Mouse (Mus musculus): ENCODE measurements around the gene Tapt1. TPM values are rescaled to one million over a fixed set of nuclear protein-coding genes. Genes with fewer than 3 reads are reported as not detected.
A peak's percentile ranks its signal among the peaks of the same experiment; 100 is the strongest.

Gene Tapt1
- total RNA-seq, 2 experiments from 2014 or later = 43.2 to 50.9 TPM

DNA sequence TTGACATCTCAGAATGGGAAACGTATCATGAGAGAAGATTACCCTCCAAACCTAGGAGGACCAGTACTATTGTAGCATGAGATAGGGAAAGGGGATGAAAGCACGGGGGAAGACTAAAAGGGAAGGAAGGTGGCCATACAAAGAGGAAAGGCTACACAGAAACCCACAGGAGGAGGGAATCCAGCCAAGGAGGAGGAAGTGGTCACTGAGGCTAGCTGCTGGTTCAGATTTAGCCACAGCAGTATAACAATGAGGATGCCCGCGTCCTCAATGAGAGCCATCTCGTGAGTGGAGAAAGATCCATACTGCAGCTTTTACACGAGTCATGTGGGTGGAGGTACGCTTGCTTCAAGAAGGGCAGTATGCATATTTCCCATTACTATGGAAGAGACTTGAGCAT lies 11.8 kb upstream of the Tapt1 start:
- no peak for DNase-seq (ENCODE audit: extremely low spot score in 1 of 2, low spot score in 1 of 2)

DNA sequence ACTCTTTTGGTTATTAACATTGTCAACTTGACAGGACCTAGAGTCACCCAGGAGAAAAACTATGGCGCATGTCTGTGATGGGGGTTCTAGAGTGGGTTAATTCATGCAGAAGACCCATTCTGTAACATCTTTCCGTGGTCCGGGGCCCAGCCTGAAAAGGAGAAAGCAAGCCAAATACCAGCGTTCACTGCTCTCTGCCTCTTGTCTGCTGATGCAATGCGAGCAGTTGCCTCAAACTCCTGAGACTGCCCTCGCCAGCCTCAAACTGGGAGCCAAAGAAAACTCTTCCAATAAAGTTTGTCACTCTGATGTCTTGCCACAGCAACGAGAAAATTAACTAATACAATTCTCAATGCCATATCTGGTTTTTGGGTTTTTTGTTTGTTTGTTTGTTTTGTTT lies 8.2 kb upstream of the Tapt1 start:
- no peak for DNase-seq (ENCODE audit: extremely low spot score in 1 of 2, low spot score in 1 of 2)

DNA sequence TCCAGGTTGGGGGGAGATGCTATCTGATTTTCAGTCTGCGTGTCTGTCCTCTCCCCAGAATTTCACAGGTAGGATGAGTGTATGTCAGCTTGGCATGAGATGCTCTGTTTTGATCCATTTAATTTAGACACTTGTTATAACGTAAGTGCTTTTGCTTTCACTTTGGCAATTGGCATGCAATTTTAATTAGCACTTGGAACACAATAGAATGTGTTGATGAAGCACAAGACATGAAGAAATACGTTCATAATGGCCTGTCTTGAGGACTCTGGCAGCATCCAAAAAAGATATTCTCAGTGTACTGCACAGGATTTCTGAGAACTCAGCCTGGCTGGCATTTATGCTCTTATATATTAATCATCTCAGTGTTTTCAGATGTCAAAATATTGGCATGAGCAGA lies 7.5 kb upstream of the Tapt1 start:
- no peak for DNase-seq (ENCODE audit: extremely low spot score in 1 of 2, low spot score in 1 of 2)

DNA sequence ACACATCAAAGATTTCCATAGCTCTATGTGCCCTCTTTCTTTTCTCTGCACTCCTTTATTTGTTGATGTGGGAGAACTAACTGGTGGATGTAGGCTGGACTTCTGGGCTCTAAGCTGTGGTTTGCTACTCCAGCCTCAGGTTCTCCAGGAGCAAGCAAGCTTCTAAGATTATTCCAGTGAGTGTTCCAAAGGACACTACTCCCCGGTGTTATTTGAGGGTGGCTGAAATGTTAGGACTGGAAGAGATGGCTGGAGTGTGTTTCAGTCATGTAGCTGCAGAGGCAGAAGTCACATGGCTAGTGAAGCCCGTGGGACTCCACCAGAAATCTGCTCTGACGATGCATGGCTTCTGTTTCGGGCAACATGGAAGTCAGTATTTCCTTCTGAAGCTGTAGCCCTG lies 2.3 kb upstream of the Tapt1 start:
- no peak for DNase-seq (ENCODE audit: extremely low spot score in 1 of 2, low spot score in 1 of 2)

DNA sequence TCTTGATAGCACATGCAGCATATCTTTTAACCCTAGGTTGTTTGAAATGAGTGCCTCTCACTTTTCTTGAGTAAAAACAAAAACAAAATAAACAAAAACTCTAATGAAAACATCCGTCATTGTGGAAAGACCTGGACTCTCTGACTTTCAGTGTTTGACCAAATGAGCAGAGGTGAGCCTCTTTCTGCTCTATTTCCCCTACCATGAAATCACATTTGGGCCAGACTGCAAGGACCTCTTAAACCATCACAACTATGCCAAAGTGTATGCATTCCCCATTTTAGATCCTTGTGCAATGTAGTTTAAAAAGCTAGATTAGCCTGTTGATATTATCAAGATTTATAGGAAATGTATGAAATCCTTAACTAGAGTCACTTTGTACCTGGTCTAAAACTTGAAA lies 1.9 kb upstream of the Tapt1 start:
- DNase-seq (ENCODE audit: extremely low spot score in 1 of 2, low spot score in 1 of 2) = no peak

DNA sequence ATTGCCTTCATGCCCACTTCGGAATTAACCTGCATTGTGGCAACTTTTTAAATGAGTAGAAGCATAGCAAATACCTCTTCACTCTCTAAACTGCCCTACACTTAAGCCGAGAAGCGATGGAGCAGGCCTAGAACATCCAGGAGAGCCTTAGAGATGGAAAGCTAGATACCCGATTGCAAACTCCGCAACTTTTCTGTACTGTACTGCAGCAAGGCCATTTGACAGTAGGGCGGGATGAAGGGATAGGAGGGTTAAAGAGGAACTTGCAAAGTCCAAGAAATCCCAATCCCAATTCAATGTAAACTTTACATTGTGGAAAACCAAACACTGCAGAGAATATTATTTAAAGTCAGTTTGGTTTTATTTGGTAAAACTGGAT lies 1.0 kb upstream of the Tapt1 start:
- DNase-seq (ENCODE audit: extremely low spot score in 1 of 2, low spot score in 1 of 2) = no peak

DNA sequence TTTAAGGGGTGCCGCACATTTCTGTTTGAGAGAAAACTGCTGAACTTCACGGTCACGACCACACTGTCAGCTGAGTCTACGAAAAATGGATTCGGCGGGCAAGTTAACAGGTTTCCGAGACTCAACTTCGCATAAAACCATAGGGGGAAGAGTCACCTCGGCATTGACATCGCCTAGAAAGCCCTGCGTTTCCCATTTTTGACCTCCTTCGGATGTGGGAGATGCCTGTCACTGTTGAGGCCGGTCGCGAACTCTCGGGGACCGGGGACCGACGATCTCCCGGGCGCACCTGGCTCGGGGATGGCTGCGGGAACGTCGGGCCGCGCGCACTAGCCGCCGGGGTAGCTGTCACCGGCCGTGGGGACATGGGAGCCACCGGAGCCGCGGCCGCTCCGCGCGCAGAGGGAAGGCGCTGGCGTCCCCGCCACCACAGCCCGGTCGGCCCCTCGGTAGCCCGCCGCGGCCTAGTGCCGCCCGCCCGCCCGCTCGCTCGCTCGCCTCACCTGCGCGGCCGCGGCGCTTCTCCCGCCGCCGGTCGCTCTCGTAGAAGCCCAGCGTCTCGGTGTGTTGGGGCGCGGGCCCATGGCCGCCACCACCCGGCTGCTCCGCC lies 410 bp downstream of the Tapt1 start:
- DNase-seq (ENCODE audit: extremely low spot score in 1 of 2, low spot score in 1 of 2) = peak in 1 of 2 experiments; percentile 25

DNA sequence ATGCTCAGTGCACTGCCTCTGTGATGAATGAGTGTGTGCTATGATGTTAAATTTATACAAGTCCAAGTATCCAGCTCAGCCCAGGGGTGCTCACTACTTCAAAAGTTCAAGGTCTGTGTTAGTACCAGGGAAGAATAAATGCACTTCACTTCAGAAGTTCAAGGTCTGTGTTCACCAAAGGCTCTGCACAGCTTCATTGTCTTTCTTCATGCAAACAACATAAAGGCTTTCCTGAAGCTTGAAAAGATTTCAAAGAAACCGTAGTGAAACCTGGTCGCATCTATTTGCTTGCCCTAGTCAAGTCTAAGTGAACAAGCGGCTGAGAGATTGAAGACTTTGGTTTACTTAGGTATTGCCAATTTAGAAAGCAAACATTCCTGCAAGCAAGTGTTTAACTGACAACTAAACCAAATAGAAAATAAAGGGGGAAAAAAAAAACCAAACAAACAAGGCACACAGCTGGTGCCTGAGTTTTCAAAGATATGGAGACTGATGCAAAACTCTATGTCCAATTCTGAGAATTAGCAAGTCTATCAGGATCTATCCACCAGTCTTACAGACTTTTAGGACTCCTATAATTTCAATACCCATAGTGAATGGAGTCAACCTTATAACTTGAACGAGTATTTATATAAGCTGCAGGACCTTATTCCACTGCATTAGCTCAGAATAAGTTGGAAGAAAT lies 1.4 kb downstream of the Tapt1 start:
- no peak for DNase-seq (ENCODE audit: extremely low spot score in 1 of 2, low spot score in 1 of 2)

DNA sequence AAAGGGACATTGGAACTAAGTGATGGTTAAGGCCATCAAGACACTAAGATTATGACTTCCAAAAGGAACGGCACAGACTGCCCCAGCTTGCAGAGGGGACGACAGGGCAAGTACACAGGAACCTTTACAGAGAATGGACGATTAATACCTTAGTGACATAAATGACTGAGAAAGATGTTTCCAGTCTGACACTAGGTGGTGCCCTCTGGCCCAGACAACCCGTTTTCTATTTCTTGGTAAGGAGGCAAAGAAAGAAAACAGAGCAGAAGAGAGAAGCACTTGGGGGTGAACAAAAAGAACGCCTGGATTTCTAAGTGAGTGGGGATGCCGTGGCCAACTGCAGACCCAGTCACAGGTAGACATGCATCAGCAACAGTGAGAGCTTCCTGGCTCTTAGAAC lies 2.2 kb downstream of the Tapt1 start:
- no peak for DNase-seq (ENCODE audit: extremely low spot score in 1 of 2, low spot score in 1 of 2)

DNA sequence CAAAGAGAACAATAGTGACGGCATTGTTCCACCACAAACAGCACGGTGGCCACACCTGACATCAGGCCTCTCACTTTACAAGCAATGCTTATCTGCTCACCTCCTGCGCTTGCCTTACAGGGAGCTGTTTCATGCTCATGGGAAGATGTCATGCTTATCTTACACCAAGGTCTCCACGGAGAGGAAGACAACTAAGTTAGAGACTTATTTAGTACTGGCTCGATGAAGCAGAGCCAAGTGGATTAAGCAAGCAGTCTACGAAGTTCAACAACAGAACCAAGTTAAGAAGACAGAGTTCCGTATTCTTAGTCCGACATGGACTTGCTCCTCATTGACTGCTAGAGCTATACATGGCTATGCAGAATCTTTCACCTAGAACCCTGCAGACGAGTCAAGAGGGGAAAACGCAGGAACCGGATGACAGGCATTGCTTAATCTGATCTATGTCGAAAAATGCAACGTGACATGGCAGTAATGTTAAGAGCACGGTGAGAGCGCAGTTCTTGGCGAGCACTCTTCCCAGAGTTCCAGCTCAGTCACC lies 3.0 kb downstream of the Tapt1 start:
- no peak for DNase-seq (ENCODE audit: extremely low spot score in 1 of 2, low spot score in 1 of 2)

DNA sequence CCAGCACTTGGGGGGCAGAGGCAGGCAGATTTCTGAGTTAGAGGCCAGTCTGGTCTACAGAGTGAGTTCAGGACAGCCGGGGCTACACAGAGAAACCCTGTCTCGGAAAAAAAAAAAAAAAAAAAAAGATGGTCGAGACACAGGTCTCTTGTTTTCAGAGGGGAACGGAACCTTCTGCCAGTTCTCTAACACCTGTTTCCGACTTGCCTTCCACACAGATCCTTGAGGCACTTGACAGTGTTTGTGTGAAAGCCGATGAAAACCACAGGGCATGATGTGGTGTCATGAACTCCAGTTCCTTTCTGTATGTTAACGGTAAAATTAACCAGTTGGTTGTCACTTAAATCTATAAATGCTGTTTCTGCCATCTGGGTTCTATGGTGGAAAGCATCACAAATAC lies 6.0 kb downstream of the Tapt1 start:
- DNase-seq (ENCODE audit: extremely low spot score in 1 of 2, low spot score in 1 of 2) = no peak

DNA sequence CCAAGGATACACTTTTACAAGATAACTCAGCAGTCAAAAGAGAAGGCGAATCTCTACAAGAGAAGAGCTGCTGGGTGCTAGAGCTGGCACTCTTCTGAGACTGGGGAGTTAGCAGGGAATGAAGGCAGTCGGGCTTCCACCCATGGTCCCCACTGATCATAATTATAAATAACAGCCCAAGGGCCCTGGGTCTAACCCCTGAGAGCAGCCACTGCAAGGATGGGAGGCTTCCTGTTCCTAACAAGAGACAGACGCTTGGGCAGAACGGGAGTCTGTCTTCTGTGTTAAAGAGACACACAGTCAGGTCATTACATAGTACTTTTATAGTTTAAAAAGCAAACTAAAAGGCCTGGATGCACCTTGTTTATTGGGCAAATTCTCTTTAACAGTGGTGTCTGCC lies 6.6 kb downstream of the Tapt1 start:
- DNase-seq (ENCODE audit: extremely low spot score in 1 of 2, low spot score in 1 of 2) = no peak

DNA sequence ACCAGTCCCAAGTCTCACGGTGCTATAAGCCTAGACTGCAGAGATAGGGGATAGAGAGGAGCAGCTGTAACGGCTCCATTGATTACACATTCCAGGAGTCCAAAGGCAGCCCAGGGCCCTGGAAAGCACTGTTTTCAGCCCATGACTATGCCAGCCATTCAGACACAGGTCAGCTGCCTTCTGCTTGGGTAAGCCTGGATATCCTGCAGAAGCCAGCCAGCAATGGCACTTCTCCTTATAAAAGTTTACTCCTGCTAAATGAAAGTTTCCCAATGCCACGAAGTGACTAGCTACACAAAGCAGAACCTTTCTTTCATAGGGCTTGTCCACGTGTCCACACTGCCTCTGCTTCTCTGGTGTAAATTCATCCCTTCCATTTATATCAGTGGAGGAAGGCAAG lies 7.9 kb downstream of the Tapt1 start:
- no peak for DNase-seq (ENCODE audit: extremely low spot score in 1 of 2, low spot score in 1 of 2)

DNA sequence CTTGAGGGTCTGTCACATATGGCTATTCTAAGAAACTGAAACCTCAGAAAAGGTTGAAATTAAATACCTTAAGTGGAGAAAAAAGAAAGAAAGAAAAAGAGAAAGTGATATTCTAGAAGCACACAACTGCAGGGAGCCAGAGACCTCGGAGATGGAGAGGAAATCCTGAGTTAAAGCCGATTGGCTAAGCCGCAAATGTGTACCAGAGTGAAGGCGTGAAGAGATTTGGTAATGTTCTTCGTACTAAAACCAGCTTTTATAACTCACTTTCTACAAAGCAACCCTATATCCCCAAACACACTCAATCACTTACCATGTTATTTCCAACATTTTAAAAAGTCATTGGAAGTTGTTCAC lies 8.8 kb downstream of the Tapt1 start:
- no peak for DNase-seq (ENCODE audit: extremely low spot score in 1 of 2, low spot score in 1 of 2)

DNA sequence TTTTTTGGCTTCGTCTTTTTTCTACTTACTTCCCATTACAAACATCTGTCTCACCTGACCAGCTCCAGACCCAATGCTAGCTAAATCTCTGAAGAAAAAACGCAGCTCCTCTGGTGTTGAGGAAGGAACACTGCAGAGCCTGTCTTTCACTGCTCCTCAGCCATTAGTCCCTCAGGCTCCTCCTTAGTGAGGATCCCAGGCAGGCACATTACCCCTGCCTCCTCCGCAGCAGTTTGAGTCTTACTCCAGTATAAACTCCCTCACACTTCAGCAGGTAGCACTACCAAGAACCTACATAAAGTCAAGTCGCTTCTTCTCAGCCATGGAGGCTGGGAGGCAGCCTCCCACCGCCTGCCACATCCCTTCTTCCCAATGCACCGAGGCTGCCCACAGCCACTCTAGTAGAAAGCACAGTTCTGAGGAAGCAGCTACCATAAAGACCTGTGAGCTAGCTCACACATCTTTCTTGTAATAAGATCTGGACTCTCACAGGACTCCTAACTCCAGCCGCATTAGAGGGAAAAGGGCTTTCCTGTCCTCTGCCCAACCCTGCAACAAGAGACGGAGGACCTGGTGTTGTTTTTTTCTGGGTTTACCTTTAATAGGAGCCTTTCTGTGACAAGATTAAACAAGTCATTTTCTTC lies 9.3 kb downstream of the Tapt1 start:
- DNase-seq (ENCODE audit: extremely low spot score in 1 of 2, low spot score in 1 of 2) = no peak

DNA sequence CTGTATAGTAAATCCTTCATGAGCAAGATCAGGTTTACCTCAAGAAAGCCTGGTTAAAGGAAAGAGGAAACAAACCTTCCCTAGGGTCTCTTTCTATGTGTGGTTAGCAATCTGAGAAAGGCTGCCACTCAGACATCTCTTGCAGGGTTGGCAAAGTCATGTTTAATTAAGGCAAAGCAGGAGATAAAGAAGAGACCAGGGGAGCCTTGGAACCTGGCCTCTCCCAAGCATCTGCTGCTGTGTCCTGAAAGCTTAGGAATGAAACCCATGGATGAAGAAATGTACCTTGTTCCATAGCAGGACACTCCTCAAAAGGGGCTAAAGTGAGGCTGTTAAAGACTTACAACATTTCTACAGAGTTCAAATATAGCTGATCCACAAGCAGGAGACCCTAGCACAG lies 11.3 kb downstream of the Tapt1 start:
- no peak for DNase-seq (ENCODE audit: extremely low spot score in 1 of 2, low spot score in 1 of 2)

DNA sequence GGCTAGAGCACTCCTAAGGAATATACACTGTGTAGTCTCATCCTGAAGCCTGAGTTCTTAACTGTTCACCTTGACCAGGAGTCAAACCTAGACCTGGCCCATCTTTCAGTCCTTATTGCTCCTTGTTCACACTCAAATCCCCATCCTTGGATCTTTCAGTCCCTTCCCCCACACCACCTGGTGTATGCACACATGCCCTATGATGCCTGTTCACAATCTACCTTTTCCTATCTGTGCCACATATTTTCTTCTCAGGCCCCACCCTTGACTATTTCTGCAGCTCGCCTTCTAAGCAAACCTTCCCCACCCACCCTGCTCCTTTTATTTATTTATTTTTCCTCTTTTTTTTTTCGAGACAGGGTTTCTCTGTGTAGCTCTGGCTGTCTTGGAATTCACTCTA lies 12.4 kb downstream of the Tapt1 start:
- DNase-seq (ENCODE audit: extremely low spot score in 1 of 2, low spot score in 1 of 2) = no peak

DNA sequence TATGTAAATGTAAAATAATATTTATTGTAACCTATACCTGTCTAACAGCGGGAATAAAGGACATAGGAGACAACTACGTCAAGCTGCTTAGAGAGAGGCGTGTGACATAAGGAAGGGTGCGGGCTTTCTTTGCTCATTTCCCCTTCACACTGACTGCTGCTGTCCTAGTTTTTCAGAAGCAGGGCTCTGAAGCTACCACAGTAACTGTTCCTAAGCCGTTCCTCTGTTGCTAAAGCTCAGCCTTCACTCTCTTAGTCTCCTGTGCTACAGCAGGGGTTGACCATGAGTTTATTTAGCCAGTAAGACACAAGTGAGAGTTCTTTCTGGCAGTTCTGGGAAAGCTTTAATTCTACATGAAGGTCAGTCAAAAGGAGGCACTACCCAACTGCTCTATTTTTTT lies 13.0 kb downstream of the Tapt1 start:
- DNase-seq (ENCODE audit: extremely low spot score in 1 of 2, low spot score in 1 of 2) = no peak

DNA sequence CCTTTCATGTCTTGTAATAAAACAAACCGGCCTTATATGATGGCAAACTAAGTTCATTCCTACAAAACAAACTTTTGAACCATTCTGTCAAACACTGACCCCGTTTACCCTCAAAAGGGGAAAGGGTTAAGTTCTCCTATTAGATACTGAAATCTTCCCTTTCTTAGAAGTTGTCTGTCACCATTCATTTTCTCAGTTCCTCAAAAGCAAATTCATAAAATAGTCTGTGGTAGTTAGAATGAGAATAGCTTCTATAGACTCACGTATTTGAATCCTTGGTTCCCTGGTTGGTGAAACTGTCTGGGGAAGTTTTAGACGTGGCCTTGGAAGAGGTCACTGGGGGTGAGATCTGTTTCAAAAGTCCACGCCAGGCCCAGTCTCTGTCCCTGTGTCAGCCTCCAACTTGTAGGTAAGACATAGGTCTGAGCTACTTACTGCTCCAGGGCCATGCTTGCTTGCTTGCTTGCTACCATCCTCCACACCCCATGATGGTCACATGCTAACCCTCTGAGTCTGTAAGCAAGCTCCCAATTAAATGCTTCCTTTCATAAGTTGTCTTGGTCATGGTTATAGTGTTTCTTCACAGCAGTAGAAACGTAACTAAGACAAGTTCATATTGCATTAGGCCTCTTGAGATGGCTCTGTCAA lies 14.5 kb downstream of the Tapt1 start:
- no peak for DNase-seq (ENCODE audit: extremely low spot score in 1 of 2, low spot score in 1 of 2)

DNA sequence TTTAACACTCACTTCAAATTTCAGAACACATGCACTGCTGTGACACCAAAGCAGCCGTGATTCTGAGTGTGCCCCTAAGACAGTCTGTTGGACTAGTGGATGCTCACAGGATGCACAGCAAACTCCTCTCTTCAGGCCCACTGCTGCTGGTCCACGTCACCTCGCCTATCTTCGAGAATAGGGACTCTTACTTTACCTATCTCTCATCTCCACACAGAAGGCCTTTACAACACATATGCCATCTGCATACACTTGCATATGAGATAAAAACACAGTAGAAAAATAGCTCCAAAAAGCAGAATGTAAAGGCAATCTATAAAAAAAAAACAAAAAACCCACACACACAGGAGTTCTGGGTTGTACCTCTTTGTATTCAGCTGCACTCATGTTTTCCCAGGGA lies 19.1 kb downstream of the Tapt1 start:
- DNase-seq (ENCODE audit: extremely low spot score in 1 of 2, low spot score in 1 of 2) = no peak

DNA sequence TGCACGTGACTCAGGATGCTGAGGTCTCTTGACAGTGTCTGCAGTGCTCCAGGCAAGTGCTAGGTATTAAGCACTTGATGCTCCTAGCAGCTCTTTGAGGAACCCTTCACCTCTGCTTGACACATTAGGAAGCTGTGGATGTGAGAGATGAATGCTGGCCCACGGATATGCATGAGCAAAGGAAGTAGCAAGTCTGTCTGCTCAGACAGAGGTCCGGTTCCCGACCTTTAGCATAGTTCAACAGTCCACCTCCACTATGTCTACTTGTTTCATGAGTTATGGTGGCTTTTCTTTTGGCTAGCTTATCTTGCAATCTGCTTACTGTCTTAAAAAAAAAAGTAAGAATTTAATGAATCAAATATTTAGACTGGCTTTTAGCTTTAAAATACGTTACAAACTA lies 19.8 kb downstream of the Tapt1 start:
- no peak for DNase-seq (ENCODE audit: extremely low spot score in 1 of 2, low spot score in 1 of 2)

DNA sequence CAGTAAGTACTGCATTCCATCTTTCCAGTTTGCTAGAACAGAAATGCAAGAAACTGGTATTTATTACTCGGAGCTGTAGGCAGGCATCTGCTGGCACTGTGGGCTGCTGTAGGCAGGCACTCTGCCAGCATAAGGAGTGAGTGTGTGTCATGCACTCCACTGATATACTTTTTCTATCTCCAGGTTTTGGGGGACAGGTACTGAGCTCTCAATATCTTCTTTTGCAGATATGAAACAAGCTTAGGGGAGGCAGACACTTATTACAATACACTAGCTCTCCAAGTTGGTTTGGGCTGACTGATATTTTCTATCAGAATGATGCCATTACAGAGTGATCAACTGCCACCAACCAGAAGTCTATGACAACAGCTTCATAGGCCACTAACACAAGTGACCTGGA lies 23.0 kb downstream of the Tapt1 start:
- no peak for DNase-seq (ENCODE audit: extremely low spot score in 1 of 2, low spot score in 1 of 2)
